Mouse (Mus musculus) left cerebral cortex, adult 2 months (tissue): Measurements from ENCODE around the gene Ptov1. TPM values are rescaled to one million over a fixed set of nuclear protein-coding genes. Genes with fewer than 3 reads are reported as not detected.

Source experiments
- DNase-seq, 2 experiments: peaks; one replicate each; pipeline ENCODE4 v3.0.0; 2021 to 2022; ENCODE audit warnings: low spot score in 2 of 2, mixed read lengths in 1 of 2; ENCODE audit errors: extremely low spot score in 1 of 2
- H3K27ac ChIP-seq: fragments of 200-600 bp; 2 replicates; pipeline ENCODE4 v1.8.1; 2022
- H3K4me3 ChIP-seq: fragments of 200-600 bp; 2 replicates; pipeline ENCODE4 v1.8.1; 2022
- CTCF ChIP-seq: fragments of 200-600 bp; IDR thresholded peaks from 2 replicates; pipeline ENCODE4 v1.8.1; 2022; ENCODE audit warnings: antibody characterized with exemption, mild to moderate bottlenecking, moderate library complexity
- intact Hi-C: fragments of 180-260 bp; cut with DNase I; formaldehyde crosslinking; loops from one replicate; pipeline ENCODE4 v1.15.1; 2025
- total RNA-seq, 2 experiments: library from RNA; stranded (reverse); gene quantifications; 2 replicates each; pipeline ENCODE4 v1.2.3; 2021

The Ptov1 gene
- total RNA-seq, 2 experiments from 2014 or later = 273 to 290 TPM

DNA sequence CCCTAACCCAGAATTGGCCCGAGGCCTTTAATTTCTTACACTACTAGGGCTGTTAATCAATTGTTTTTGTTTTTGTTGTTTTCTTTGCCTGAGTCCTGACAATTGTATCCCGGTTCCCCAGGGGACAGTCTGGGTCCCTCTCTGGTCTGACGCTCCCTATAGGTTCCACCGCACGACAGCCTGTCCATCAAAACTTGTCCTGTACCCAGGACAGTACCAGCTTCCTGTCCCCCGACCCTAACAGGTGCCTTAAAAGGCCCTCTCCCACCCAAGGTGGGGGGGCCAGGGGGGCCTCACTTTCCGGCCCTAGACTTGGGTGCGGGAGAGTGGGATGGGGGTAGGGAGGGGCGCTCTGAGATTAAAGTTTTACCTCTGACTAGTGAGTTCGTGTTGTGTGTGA, 14.6 kb downstream of the Ptov1 start:
- Histone ChIP-seq H3K27ac (peak overlapping the region; percentile 76), H3K4me3 (peak overlapping the region; percentile 66)
- TF ChIP-seq CTCF = no peak; the same call in 1 of the 2 replicates
- DNase-seq = no peak
- intact Hi-C loops = loop anchor here (10.0 kb wide), 1 partner anchor 270 kb away; the partner anchor contains the start of genes Rpl13a and Rps11

DNA sequence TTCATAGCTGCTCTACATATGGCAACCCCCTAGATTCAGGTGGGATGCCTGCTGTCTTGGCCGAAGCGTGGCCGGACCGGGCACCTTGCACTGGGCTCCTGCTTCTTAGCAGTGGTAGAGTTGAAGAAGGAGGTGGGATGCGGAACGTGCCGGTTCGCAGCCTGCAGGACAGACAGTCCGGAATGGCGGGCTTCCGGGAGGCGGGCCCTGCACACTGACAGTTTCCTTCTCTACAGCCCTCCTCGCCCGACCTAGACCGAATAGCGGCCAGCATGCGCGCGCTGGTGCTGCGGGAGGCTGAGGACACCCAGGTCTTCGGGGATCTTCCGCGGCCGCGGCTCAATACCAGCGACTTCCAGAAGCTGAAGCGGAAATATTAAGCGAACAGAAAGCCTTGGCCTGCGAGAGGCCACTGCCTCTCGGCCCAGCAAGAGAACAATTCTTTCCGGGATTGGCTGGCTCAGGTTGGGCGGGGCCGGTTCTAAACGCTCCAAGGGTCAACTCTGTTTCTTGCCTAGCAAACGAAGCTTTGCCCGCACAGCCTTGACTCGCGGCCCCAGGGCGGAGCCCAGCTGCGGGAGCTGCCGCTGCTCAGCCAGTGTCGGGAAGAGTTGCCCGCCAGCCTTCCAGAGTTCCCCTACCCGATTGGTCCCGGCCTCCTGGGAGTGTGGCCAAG, 15.1 kb downstream of the Ptov1 start:
- intact Hi-C loops = loop anchor here (10.0 kb wide), 1 partner anchor 270 kb away; the partner anchor contains the start of genes Rpl13a and Rps11
- DNase-seq = peak; percentile 67 to 69
- H3K4me3 ChIP-seq = peak overlapping the region; percentile 66
- peak overlapping the region; percentile 76 for H3K27ac ChIP-seq
- TF ChIP-seq CTCF = no peak

DNA sequence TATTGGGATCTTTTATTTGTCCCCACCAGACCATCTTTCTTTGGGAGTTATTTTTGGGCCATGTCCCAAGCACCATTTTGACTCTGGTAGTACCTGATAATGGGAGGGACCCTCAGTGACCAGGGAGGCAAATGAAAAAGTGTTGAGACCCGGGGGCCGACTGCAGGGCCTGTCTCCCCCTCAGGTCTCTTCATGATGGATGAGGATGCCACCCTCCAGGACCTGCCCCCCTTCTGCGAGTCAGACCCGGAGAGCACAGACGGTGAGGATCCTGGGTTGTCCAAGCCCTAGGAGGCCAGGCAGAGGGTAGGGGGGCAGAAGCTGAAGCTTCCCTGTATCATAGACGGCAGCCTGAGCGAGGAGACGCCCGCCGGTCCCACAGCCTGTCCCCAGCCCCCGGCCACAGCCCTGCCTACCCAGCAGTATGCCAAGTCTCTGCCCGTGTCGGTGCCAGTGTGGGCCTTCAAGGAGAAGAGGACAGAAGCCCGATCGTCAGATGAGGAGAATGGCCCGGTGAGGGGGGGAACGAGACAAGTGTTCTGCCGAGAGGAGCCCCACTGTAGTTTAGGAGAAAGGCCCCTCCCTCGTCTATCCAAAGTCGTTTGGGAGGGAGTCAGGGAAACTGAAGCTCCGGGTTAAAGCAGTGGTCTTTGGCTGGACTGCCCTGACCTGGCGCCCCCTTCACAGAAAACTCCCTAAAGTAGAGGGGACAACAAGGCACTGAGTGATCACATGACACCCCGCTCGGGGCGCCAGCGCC, 15.8 kb downstream of the Ptov1 start:
- DNase-seq = no peak
- no peak for TF ChIP-seq CTCF
- Histone ChIP-seq H3K27ac (peak overlapping the region; percentile 76), H3K4me3 (peak overlapping the region; percentile 66)
- intact Hi-C loops = loop anchor here (2.0 to 10.0 kb wide), 2 partner anchors 15 to 271 kb away; partner anchors contain the start of genes Ptov1, Rpl13a and Rps11

GRCm38 (mm10) chr7:44853065-44853464, 16.5 kb downstream of the Ptov1 start:
- Histone ChIP-seq H3K27ac (no peak overlapping the region), H3K4me3 (no peak overlapping the region)
- no peak for TF ChIP-seq CTCF
- intact Hi-C loops = loop anchor here (2.0 to 10.0 kb wide), 2 partner anchors 16 to 272 kb away; partner anchors contain the start of genes Ptov1, Rpl13a and Rps11
- no peak for DNase-seq

DNA sequence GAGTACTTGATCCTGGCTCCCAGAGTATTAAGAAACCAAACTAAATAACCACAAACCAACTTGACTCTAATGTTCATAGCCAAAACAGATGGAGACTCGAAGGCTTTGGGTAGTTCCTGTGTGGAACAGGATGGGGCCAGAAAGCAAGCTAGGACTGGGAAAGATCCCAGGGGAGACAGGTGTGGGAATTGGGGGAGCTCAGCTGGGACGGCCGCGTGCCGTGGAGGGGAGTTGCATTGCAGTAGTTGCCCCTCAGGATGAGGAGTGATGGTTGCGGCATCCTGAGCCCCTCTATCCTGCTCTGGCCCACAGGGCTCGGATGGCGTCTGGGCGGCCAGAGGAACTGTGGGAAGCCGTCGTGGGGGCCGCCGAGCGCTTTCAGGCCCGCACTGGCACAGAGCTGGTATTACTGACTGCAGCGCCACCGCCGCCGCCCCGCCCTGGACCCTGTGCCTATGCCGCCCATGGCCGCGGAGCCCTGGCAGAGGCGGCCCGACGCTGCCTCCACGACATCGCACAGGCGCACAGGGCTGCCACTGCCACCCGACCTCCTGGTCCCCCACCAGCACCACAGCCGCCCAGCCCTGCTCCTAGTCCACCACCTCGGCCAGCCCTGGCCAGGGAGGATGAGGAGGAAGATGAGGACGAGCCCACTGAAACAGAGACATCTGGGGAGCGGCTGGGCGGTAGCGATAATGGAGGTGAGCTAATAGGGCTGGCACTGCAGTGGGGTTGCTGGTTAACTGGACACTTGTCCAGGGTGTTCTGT, 17.1 kb downstream of the Ptov1 start:
- no peak overlapping the region for H3K27ac ChIP-seq
- intact Hi-C loops = loop anchor here (2.0 to 10.0 kb wide), 2 partner anchors 16 to 272 kb away; partner anchors contain the start of genes Ptov1, Rpl13a and Rps11
- DNase-seq = no peak
- no peak for TF ChIP-seq CTCF
- H3K4me3 ChIP-seq = no peak overlapping the region

GRCm38 (mm10) chr7:44851625-44852234, 17.9 kb downstream of the Ptov1 start:
- DNase-seq = no peak
- H3K27ac ChIP-seq = no peak overlapping the region
- no peak for TF ChIP-seq CTCF
- intact Hi-C loops = loop anchor here (2.0 to 10.0 kb wide), 2 partner anchors 17 to 273 kb away; partner anchors contain the start of genes Ptov1, Rpl13a and Rps11
- no peak overlapping the region for H3K4me3 ChIP-seq

DNA sequence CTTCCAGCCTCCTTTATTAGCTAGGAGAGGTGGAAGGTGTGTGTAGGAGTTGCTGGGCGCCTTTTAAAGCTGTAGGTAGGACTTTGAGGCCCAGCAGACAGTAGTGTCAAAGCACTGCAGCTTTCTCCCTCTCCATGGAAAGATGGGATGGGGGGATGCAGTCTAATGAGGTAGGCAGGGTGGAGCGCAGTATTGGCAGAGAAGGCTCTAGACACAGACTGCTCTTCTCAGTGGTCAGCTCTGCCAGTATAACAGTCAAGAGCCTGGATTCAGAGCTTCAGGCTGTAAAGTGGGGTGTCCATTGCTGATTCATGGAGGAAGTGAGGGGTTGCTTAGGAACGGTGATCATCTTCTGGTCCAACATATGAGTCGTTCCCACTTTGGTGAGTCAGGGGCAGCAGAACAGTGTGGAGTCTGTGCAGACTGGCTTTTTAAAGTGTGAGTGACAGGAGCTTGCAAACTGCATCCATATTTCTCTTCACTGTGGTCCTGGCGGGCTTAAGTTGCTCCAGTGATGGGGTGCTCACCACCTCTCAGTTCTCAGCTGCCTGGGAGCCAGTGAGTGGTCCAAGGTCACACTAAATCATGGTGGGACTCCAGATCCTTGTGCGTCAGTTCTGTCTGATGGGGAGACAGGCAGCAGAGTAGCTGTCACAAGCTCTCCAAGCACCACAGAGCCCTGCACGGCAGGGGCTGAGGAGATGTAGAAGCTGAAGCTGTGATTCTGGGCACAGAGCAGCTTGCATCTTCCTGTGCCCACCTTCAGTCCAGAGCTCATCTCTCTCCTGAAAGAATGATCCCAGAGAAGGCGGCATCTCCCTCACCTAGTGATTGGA, 18.6 kb downstream of the Ptov1 start:
- peak overlapping the region; percentile 68 for H3K4me3 ChIP-seq
- DNase-seq = no peak
- intact Hi-C loops = loop anchor here (10.0 kb wide), 1 partner anchor 274 kb away; the partner anchor contains the start of genes Rpl13a and Rps11
- TF ChIP-seq CTCF = no peak
- H3K27ac ChIP-seq = peak overlapping the region; percentile 99

DNA sequence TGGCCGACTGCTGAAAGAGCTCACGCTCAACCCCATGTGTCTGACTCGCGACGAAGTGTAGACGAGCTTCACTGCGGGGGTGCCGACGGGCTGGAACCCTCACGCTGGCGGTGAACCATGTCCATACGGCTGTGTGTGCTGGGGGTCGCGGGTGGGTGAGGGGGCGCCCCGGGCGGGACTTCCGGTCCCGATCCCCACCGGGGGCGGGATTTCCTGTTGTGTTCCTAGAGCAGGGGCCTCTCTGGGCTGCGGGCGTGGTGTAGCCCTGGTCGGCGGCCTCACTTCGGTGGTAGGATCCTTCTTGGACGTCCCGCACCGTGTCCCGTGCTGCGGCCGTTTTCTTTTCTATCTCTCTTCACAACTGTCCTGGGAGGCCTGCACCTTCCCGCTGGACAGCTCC, 19.4 kb downstream of the Ptov1 start:
- Histone ChIP-seq H3K4me3 (peak overlapping the region; percentile 68), H3K27ac (peak overlapping the region; percentile 99)
- peak; percentile 74 to 78 for DNase-seq
- intact Hi-C loops = loop anchor here (10.0 kb wide), 1 partner anchor 275 kb away; the partner anchor contains the start of genes Rpl13a and Rps11
- TF ChIP-seq CTCF = no peak; the same call in 1 of the 2 replicates

- intact Hi-C loops = loop anchor here (1.0 to 10.0 kb wide), 3 partner anchors 31 to 275 kb away; partner anchors contain the start of genes Med25, Rpl13a and Rps11
- no peak for TF ChIP-seq CTCF
Measured at GRCm38 (mm10) chr7:44849416-44850111, 20.0 kb downstream of the Ptov1 start.

More at GRCm38 (mm10) chr7:44849416-44850111, 20.0 kb downstream of the Ptov1 start:
- DNase-seq = peak; percentile 87 to 89
- Histone ChIP-seq H3K4me3 (peak overlapping the region; percentile 68), H3K27ac (peak overlapping the region; percentile 99)
